Mouse (Mus musculus): ENCODE data around the gene Zfp932.

DNA sequence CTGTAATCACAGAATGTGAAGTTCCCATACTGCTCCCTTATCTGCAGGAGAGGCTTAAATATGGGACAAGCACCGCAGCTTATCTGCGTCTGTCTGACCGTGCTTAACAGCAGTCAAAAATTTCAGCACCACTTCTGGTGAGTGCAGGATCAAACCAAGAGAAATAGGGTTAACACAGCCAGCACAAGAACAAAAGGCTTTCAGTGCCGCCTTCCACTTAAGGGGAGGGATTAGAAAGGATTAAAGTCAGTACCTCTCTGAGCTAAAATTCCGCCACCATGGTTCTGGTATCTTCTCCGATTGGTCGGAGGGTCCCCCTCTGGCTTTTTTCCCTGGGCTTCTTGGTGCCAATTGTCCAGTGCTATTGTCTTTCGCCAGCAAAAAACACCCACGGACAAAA lies 27.0 kb downstream of the Zfp932 start:
- TF ChIP-seq POLR2A (IDR thresholded peaks at IDR 0.05; ENCODE audit: low read depth, low read length) (no peak), CTCF (conservative IDR thresholded peaks at IDR 0.05; ENCODE audit: insufficient read depth, insufficient read length, low read depth, low read length) (no peak)
